Mouse (Mus musculus) right cerebral cortex, adult 18-20 months (tissue): ENCODE data around the gene Map3k9.

Experiments used
- DNase-seq: peaks from one replicate; pipeline ENCODE4 v3.0.0; 2022; ENCODE audit warnings: mixed read lengths

Gene Map3k9

GRCm38 (mm10) chr12:81783301-81783700, 2.3 kb upstream of the Map3k9 start:
- DNase-seq = no peak

GRCm38 (mm10) chr12:81782606-81783005, 1.6 kb upstream of the Map3k9 start:
- no peak for DNase-seq

- peak; percentile 35 for DNase-seq
These were observed 493 bp downstream of the Map3k9 start for GRCm38 (mm10) chr12:81780271-81781093.

GRCm38 (mm10) chr12:81779831-81780230, 1.1 kb downstream of the Map3k9 start:
- no peak for DNase-seq

- no peak for DNase-seq
These were observed 4.8 kb downstream of the Map3k9 start for GRCm38 (mm10) chr12:81776191-81776590.

- peak; percentile 35 for DNase-seq
These were observed 5.3 kb downstream of the Map3k9 start for GRCm38 (mm10) chr12:81775641-81776040.

GRCm38 (mm10) chr12:81774186-81774585, 6.8 kb downstream of the Map3k9 start:
- DNase-seq = no peak

- DNase-seq = no peak
These were observed 11.5 kb downstream of the Map3k9 start for GRCm38 (mm10) chr12:81769458-81769857.

GRCm38 (mm10) chr12:81765386-81765785, 15.6 kb downstream of the Map3k9 start:
- no peak for DNase-seq

- DNase-seq = no peak
These were observed 16.6 kb downstream of the Map3k9 start for GRCm38 (mm10) chr12:81764370-81764769.

GRCm38 (mm10) chr12:81754651-81755050, 26.3 kb downstream of the Map3k9 start:
- DNase-seq = no peak

GRCm38 (mm10) chr12:81751116-81751515, 29.9 kb downstream of the Map3k9 start:
- no peak for DNase-seq

GRCm38 (mm10) chr12:81748918-81749317, 32.1 kb downstream of the Map3k9 start:
- DNase-seq = no peak

GRCm38 (mm10) chr12:81748021-81748576, 32.9 kb downstream of the Map3k9 start:
- DNase-seq = no peak

GRCm38 (mm10) chr12:81746400-81747024, 34.5 kb downstream of the Map3k9 start:
- no peak for DNase-seq

GRCm38 (mm10) chr12:81735246-81736070, 45.5 kb downstream of the Map3k9 start:
- peak; percentile 43 for DNase-seq

- DNase-seq = no peak
These were observed 54.6 kb downstream of the Map3k9 start for GRCm38 (mm10) chr12:81726246-81726822.

GRCm38 (mm10) chr12:81724776-81725175, 56.2 kb downstream of the Map3k9 start:
- DNase-seq = no peak

GRCm38 (mm10) chr12:81723375-81723774, 57.6 kb downstream of the Map3k9 start:
- DNase-seq = no peak

GRCm38 (mm10) chr12:81719715-81720114, 61.3 kb downstream of the Map3k9 start:
- DNase-seq = no peak

- DNase-seq = no peak
These were observed 61.8 kb downstream of the Map3k9 start for GRCm38 (mm10) chr12:81719161-81719560.

- DNase-seq = no peak
These were observed 68.4 kb downstream of the Map3k9 start for GRCm38 (mm10) chr12:81712618-81713017.

GRCm38 (mm10) chr12:81702903-81703302, 78.1 kb downstream of the Map3k9 start:
- DNase-seq = no peak
